Mouse (Mus musculus): ENCODE results near the gene Celsr3. TPM values are rescaled to one million over a fixed set of nuclear protein-coding genes. Genes with fewer than 3 reads are reported as not detected.

The Celsr3 gene
- total RNA-seq (2021) = under 1 TPM; 0.07 TPM

- peak; percentile 73 for DNase-seq
Observed at GRCm38 (mm10) chr9:108825820-108826699, at the start of gene Celsr3. Celsr3 (plus strand) TSS chr9:108826320.

- no peak for DNase-seq
Observed at GRCm38 (mm10) chr9:108776614-108777013, 49.5 kb upstream of the Celsr3 start.

GRCm38 (mm10) chr9:108777276-108777675 is 48.8 kb upstream of the Celsr3 start:
- DNase-seq = no peak

DNA sequence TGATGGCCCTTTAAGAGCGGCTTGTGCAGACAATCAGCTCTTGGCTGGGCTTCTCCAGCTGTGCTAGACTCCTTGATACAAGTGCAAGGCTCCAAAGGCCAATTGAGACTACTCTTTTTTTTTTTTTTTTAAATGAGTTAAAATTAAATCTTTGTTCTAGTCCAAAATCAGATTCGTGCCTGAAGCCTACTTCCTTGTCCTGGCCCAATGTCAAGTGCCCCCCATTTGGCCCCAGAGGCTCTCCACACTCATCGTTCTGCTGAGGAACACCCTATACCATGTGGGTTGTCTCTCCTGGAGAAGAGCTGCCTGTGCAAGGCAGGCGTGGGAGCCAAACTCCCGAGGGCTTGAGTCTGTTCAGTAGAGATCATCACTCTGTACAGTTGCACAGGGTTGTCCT is 45.2 kb upstream of the Celsr3 start:
- DNase-seq = peak; percentile 15

DNA sequence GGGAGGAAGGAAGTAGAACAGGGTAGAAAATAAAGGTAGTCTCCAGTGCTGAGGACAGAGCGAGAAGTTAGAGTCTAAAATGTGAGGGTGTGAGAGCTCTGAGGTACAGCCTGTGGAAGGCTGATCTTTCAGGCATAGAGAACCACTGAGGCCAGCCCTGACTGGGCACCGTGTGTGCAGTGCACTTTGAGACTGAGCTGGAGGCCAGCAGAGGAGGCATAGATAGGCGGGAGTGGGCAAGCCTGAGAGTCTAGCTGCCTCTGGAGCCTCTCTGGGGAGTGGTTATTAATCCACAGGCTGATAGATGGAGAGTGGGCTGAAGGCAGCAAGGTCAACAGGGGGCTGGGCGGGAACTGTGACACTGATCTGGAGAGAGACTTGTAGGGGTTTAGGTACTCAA is 44.2 kb upstream of the Celsr3 start:
- DNase-seq = no peak

- DNase-seq = no peak
Observed at GRCm38 (mm10) chr9:108782836-108783547, 43.1 kb upstream of the Celsr3 start.

- DNase-seq = peak; percentile 98
Observed at GRCm38 (mm10) chr9:108783548-108784463, 42.3 kb upstream of the Celsr3 start, which contains the start of gene Ip6k2. Ip6k2 (plus strand) TSS chr9:108783796.

DNA sequence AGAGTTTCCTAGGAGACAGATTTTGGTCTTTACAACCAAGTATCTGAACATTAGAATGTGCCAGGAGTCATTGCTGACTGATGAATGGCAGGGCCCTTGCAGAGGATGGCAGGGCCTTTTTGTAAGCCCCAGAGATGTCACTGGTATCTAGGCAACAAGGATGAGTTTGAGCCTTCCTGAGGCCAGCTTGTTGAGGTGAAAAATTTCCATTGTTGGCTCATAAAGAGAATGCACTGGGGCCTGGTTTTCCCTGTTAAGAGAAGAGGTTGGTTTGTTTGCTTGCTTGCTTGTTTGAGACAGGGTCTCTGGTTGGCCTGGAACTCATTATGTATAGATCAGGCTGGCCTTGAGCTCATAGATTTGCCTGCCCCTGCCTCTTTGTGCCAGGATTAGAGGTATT is 40.7 kb upstream of the Celsr3 start:
- no peak for DNase-seq

GRCm38 (mm10) chr9:108786494-108786893 is 39.6 kb upstream of the Celsr3 start:
- DNase-seq = no peak

DNA sequence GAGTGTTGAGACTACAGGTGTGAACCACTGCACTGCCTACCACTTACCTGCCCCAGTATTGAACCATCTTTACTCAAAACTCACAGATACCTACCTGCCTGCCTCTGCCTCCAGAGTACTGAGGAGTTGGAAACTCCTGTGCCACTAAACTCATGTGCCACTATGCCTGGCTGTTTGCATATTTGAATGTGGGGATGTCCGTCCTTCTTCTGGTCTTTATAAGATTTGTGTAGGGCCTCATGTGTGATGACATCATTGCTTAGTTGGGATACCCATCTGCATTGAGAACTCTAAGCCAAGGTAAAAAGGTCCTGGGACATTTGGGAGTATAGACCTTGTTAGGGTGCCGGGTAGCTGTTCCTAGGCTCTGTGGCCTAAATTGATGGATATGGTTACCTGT is 39.0 kb upstream of the Celsr3 start:
- DNase-seq = no peak

- no peak for DNase-seq
Observed at GRCm38 (mm10) chr9:108788713-108789112, 37.4 kb upstream of the Celsr3 start.

GRCm38 (mm10) chr9:108792307-108792706 is 33.8 kb upstream of the Celsr3 start:
- DNase-seq = no peak

DNA sequence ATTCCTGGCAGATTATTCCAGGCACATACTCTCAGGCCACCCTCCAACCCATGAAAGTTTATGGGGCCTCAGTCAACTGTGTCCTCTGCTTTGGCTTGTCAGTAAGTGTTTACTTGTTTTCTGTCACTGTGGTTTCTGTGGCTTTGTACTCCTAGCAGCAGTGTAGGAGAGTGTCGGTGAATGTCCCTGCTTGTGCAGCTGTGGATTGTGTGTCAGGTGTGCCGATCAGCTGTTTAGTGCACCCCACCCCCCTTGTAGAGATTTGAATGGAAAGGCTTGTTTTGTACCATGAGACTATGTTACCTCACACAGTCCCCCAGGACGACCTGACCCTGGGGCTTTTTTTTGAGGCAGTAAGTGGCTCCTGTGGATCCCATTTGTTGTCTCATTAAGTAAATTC is 33.4 kb upstream of the Celsr3 start:
- no peak for DNase-seq

DNA sequence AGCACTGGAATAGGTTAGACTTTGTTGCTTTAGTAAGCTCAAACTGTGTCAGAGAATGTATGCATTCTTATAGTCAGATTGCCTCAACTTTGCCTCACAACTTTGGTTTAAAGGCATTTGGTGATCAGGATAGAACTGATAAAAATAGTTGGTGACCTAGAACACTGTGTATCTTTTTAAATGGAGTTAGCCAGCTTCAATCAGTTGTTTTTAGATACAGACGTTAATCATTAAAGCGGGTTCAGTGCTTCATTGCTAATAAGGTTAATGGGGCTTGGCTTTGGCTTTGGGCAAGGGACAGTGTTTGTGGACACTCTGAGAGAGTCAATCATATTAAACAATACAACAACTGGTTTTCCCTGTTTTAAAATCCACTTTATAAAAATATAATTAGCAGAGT is 30.8 kb upstream of the Celsr3 start:
- DNase-seq = no peak

GRCm38 (mm10) chr9:108795762-108796161 is 30.4 kb upstream of the Celsr3 start:
- DNase-seq = peak; percentile 36

GRCm38 (mm10) chr9:108796351-108796981 is 29.7 kb upstream of the Celsr3 start:
- no peak for DNase-seq

DNA sequence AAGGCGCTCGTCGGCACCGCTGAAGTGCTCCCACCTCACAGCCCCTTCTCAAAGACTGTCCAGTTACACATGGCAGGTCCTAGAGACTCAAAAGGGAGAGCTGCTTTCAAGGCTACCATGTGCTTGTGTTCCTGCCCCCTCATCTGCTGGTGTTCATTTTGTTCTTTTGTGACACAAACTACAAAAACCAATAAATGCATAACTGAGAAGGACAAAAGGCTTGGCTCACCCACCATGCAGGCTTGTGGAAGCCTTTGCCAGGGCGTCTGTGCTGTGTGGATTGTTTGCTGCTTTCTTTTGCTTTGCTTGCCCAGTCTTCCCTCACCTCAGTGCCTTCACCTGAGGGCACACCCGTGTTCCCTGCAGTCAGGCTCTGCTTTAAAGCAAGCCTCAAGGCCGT is 28.6 kb upstream of the Celsr3 start:
- DNase-seq = no peak

GRCm38 (mm10) chr9:108798508-108799075 is 27.5 kb upstream of the Celsr3 start:
- DNase-seq = no peak

- no peak for DNase-seq
Observed at GRCm38 (mm10) chr9:108799564-108799963, 26.6 kb upstream of the Celsr3 start.

- DNase-seq = no peak
Observed at GRCm38 (mm10) chr9:108805768-108806167, 20.4 kb upstream of the Celsr3 start.

- DNase-seq = no peak
Observed at GRCm38 (mm10) chr9:108806379-108806778, 19.7 kb upstream of the Celsr3 start.

DNA sequence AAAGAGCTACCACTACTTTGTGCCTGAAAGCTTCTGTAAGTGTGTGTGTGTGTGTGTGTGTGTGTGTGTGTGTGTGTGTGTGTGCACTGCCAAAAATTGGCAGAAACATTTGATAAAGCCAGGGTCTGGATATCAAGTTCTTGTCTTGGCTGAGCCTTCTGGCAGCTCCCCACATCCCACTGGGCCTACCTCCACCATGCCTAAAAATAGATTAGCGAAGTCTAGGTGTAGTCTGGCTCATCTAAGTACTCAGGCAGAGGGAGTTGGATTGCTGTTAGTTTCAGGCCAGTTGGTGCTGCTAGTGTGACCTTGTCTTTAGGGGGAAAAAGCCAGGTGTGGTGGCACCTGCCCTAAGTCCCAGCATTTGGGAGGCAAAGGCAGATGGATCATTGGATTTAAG is 19.3 kb upstream of the Celsr3 start:
- DNase-seq = peak; percentile 55

Measured in heart, postnatal 4 days (tissue).